Mouse (Mus musculus) adrenal gland, adult (tissue): ENCODE measurements at regions not wholly inside any gene's neighbourhood (a gene's known extent, or its start where the extent isn't known, plus 50 kb on each side); places are given as distances from the start of the nearest gene placed in this dataset.
A peak's percentile ranks its signal among the peaks of the same experiment; 100 is the strongest.

ENCODE experiments used
- DNase-seq, 2 experiments: peaks; one replicate each; pipeline ENCODE4 v3.0.0; 2022 to 2023; ENCODE audit warnings: low spot score in 1 of 2; ENCODE audit not compliant: inconsistent age in 2 of 2

DNA sequence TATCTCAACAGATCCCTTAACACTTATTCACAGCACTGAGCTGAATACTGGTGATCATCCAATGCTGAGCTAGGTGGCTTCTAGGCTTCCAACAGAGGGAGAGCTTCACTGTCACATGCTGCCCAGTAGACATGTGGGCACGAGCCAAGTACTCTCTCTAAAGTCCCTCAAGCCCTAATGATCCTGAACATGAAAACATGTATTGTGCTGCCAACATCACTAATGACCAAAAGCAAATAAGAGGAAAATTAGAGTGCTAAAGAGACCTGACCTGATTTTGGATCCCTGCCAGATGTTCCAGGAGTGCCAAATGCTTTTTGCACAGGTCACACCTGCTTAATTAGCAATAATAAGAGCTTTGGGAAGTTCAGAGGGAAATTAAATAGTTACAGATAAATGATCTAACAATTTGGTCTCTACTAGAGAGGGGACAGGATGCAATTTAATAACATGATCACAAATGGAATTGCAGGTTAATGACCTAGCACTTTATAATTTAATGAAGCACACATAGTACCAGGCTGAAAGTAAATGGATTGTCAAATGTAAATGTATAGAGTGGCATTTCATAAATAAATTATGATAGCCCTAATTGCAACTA is 215.6 kb upstream of the Ins1 start:
- no peak for DNase-seq

DNA sequence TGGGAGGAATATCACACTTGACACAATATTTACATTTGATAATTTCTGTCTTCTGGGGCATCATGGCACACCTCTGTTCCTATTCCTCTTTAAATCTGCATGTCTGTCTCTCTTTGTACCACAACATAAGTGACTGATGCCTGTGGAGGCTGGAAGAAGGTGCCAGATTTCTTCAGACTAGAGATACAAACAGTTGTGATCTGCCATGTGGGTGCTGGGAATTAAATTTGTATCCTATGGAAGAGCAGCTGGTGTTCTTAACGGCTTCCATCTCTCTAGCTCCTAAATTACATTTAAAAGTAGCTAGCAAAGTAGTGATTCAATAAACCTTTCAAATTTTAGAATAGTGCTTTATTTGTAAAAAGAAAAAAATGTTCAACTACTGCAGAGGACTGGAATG is 195.3 kb upstream of the Ins1 start:
- DNase-seq, result no peak

DNA sequence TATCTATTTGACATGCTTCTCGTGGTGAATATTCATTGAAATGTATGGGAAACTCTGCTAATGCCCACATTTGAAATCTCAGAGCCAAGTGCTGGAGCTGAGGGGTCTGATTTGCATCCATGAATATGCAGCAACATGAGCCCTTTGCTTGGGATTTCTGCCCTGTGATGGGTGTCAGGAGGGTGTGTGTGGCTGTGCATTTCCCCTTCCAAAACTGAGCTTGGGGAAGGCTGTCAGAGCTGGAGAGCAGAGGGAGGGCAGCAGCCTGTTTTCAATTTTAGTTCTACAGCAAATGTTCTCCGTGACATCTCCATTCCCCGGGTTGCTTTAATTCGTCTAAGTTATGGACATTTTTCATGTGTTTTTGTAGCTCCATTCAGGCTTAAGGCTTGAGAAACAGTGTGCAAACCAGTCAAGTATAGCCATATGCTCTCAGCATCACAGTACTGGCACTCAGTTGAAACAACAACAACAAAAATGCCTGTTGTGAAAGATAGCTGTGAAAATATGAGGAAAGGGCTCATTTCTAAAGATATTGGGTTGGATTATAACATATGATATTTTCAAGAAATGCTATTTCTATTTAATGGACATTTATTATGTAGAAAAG is 194.1 kb upstream of the Ins1 start:
- DNase-seq, result no peak

DNA sequence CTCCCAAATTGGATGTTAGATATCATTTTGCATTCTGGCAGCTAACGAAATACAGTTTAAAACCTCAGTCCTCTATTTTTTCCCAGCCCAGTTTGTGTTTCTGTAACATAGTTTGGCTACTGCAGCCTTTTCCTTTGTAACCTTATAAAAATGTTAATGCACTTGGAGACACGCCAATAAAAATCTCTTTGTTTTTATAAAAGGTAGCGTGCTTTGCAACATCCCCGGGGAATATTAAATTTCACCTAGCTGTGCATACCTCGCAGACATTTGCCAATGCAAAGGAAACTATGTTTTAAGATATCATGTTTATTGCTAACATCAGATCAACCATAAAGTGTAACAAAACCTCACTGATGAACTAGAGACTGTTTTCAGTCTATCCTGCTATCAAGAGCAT is 192.9 kb upstream of the Ins1 start:
- DNase-seq, result no peak

DNA sequence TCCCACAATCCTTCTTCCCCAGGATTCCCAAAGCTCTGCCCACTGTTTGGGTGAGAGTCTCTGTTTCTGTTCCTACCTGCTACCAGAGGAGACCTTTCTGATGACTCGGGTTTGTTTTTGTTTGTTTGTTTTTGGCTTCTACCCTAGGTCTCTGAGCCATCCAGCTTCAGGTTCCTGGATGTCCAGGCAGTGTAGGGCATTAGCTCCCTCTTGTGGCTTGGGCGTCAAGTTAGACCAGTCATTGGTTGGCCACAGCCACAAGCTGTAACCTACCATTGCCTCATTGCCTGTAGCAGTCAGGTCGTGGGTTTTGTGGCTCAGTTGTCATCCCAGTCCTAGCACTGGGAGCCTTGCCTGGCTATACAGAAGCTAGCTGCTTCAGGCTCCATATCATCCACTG is 185.1 kb upstream of the Ins1 start:
- peak in 1 of 2 experiments; percentile 25 for DNase-seq

DNA sequence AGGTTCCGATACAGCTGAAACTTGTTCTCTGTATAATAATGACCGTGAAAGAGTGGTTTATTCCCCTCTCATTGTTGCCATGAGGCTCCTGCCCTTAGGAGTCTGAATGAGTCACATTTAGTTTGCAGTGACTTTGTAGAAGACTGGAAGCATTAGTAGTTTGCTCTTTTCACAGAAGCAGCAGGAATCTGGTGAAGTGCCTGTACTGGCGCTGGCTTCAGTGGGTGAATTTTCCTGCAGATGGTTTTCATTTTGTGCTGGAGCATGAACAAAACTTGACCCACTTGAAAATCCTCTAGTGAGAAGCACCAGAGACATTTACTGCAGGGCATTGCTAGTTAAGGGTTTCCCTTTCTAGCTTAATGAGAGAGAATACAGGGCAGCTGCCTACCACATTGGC is 151.7 kb upstream of the Ins1 start:
- DNase-seq, result no peak
